Mouse (Mus musculus) liver, postnatal 0 days (tissue): ENCODE data around the gene Ptprd.

Experiments
- CTCF ChIP-seq: sonication (generic); IDR thresholded peaks from 2 replicates; pipeline ENCODE4 v1.5.1; 2016; ENCODE audit warnings: antibody characterized with exemption, low read depth
- EP300 ChIP-seq: IDR thresholded peaks from 2 replicates; pipeline ENCODE4 v1.6.1; 2016; ENCODE audit warnings: antibody characterized with exemption, low read depth, mild to moderate bottlenecking

GRCm38 (mm10) chr4:76447396-76447795, 1764.4 kb downstream of the Ptprd start:
- TF ChIP-seq CTCF (peak; percentile 46), EP300 (no peak)
